Mouse (Mus musculus): ENCODE results near the gene Hsd11b2. TPM values are rescaled to one million over a fixed set of nuclear protein-coding genes. Genes with fewer than 3 reads are reported as not detected.

Gene Hsd11b2
- total RNA-seq, 1 experiment from 2014 or later = not detected

DNA sequence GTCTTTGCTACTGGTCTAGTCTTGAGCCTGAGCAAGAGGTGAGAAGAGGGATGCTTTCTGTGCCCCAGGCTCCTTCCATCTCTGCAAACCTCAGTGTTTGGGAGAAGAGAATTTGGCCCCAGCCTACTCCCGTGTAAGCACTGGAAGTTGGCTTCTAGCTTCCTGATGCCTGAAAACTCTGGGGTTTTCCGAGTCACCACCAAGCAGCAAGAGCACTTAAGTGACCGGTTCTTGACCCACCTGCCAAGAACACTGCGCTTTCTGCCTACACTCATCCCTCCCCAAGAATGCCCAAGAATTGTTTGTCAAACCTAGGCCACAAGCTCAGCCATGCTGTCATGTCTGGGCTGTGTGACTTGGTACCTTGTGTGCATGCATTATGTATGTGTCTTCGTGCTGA, 2.0 kb downstream of the Hsd11b2 start:
- ATAC-seq (replicated peaks; ENCODE audit: low read depth, poor library complexity, severe bottlenecking) = no peak

DNA sequence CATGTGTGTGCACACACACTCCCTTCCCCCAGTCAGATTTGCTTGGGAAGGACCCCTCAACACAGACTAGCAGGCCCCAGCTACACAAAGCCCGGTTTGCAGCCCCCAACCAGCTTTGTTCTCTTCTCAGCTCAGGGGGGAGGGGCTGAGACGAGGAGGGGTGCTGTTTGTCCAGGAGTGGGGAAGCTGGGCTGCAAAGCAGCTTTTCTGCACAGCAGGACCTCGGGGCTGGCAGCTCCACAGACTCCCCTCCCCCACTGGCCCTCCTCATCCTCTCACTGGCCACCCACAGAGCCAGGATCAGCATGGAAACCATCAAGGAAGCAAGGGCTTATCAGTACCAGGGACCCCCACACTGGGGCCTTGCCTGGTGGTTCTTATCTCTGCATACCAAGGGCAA, 2.5 kb downstream of the Hsd11b2 start:
- ATAC-seq (replicated peaks; ENCODE audit: low read depth, poor library complexity, severe bottlenecking) = no peak

DNA sequence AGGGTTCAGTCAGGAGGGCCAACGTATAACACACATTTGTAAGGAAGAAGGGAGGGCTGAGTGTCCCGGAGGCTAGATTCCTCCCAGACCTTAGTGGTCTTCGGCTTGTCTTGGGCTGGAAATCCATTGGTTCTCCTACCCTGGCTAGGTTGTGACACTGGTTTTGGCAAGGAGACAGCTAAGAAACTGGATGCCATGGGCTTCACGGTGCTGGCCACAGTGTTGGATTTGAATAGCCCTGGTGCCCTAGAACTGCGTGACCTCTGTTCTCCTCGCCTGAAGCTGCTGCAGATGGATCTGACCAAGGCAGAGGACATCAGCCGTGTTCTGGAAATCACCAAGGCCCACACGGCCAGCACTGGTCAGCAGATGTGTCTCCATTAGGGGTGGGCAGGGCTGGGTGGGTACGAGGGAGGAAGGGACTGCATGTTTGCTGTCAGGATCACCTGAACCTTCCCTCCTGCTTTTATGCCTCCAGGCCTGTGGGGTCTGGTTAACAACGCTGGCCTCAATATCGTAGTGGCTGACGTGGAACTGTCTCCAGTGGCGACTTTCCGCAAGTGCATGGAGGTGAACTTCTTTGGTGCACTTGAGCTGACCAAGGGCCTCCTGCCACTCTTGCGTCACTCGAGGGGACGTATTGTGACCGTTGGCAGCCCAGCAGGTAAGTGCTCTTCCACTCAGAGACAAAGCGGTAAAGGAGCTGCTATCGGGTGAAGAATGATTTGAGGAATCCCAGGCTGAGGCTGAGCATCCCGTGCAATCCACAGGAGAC, 3.6 kb downstream of the Hsd11b2 start:
- ATAC-seq (replicated peaks; ENCODE audit: low read depth, poor library complexity, severe bottlenecking) = no peak

DNA sequence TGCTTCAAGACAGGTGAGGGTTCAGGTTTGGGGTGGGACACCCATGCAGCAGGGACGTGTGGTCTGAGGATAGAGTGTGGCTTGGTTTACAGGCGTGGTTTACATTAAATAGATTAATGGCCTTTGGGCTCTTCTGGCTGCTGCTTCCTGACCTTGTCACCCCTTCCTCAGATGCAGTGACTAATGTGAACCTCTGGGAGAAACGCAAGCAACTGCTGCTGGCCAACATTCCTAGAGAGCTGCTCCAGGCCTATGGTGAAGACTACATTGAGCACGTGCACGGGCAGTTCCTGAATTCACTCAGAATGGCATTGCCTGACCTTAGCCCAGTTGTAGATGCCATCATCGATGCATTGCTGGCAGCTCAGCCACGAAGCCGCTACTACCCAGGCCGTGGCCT, 4.3 kb downstream of the Hsd11b2 start:
- ATAC-seq (replicated peaks; ENCODE audit: low read depth, poor library complexity, severe bottlenecking) = no peak

DNA sequence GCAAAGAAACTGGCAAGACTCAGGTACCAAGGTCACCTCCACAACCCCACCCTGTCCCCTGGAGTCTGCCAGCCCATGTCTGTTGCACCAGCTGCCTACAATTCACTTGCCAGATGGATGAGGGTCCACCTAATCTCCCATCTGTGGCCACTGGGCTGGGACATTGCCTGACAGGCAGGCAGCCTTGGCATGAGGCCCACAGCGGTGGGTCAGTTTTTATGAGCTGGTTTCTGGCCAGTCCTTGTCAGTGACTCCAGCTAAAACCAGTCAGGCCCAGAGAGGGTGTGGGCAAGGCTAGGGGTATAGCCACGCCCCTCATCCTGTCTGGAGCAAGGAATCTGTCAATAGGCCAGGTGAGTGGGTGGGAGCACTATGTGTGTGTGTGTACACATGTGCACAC, 8.6 kb downstream of the Hsd11b2 start:
- ATAC-seq (replicated peaks; ENCODE audit: low read depth, poor library complexity, severe bottlenecking) = no peak

DNA sequence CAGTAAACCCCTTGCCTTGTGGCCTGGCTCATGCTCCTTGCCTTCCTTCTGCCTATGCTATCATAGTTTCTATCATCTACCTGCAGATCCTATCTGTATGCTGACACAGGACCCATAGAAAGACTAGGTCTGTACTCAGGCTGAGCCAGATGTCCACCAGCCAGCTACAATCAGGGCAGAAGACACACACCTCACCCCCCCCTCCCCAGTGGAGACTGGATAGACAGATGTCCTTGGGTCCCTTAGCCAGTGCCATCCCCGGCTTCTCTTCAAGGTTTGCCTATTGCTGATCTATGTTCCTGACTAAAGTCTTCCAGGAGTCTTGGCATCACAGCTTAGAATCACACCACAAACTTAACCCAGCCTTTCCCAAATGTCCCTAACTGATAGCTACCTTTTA, 9.7 kb downstream of the Hsd11b2 start:
- ATAC-seq (replicated peaks; ENCODE audit: low read depth, poor library complexity, severe bottlenecking) = no peak

DNA sequence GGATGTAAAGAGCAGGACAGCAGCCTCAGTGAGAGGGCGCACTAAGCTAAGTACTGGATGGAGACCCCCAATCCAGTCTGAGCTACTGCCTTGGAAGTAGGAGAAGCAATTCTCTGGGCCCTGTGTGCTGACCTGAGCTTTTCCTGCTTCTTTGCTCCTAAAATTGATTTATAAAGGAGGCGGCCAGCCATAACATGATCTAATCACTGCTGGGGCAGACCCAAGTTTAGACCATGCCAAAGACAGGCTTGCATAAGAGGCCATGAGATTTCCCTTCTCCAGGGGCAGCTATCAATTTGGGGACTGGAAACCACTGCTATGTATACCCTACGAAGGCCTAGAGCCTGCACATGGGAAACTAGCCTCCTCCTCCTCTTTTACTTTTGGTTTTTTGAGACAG, 10.7 kb downstream of the Hsd11b2 start:
- ATAC-seq (replicated peaks; ENCODE audit: low read depth, poor library complexity, severe bottlenecking) = no peak

DNA sequence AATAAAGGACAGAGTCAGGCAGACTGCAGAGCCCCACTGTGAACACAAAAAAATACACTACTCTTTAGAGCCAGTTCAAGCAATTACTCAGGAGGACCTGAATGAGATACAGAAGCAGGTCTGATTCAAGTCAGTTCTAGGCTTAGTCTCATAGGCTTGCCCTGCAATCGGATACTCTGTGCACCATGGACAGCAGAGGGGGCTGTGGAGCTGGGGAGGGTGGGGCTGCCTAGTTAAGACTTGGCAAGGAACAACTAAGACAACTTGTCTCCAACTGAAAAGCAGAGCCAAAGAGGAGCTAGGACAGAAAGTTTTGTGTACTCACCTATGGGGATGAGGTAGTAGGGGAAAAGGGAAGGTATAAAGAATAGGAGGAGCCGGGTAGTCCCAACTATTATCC, 13.2 kb downstream of the Hsd11b2 start:
- peak; percentile 63 for ATAC-seq (replicated peaks; ENCODE audit: low read depth, poor library complexity, severe bottlenecking)

DNA sequence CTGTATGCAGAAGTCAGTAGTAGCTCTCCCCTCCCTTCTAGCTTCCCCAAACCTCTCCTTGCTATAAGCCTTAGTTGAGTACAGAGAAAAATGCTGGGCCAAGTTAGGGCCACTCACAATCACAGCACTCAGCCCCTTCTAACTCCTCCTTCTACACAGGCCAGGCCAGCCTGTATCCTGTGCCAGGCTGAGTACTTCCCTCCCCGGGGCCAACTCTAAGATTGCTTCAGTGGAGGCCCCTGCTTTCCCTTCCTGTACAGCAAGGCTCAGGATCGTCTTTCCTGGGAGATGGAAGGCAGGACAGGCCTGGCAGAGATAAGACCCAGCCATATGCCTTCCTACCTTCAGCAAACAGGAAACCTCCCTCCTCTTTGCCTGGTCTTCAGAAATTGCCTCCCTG, 14.9 kb downstream of the Hsd11b2 start:
- no peak for ATAC-seq (replicated peaks; ENCODE audit: low read depth, poor library complexity, severe bottlenecking)

DNA sequence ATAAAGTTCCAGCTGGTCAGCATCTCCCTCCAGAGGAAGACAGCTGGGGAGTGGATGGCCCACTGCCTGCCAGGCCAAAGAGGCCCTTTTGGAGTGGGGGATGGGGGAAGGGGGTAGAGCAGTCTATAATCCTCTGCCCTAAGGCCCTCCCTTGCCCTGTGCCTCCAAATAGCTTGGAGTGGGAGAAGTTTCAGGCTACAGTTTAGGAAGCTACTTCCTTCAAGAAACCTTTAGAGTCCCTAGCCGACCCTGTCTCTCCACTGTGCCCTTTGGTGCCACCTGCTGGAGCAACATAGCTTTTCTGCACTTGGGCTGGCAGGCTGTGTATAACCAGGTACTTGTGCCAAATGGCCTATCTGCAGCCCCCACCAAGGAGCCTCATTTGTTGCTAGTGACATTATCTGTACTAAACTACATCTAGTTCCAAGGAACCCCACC, 15.4 kb downstream of the Hsd11b2 start:
- peak; percentile 89 for ATAC-seq (replicated peaks; ENCODE audit: low read depth, poor library complexity, severe bottlenecking)

DNA sequence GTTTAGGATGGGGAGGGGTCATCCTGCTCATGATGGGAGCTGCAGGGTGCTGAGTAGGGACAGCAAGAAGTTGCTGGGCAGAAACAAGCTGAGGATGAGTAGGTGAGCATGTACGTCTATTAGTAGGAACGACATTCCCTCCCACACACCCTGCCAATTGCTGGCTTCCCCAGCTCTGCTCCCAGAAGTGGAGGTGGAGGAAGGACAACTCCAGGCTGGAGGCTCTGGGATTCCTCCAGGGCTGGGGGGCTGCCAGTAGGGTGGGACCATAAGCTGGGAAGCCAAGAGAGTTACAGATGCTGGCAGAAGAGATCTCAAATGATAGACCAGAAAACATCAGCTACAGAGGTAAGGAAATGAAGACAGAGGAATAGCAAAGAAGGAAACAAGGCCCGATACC, 18.0 kb downstream of the Hsd11b2 start:
- ATAC-seq (replicated peaks; ENCODE audit: low read depth, poor library complexity, severe bottlenecking) = no peak

DNA sequence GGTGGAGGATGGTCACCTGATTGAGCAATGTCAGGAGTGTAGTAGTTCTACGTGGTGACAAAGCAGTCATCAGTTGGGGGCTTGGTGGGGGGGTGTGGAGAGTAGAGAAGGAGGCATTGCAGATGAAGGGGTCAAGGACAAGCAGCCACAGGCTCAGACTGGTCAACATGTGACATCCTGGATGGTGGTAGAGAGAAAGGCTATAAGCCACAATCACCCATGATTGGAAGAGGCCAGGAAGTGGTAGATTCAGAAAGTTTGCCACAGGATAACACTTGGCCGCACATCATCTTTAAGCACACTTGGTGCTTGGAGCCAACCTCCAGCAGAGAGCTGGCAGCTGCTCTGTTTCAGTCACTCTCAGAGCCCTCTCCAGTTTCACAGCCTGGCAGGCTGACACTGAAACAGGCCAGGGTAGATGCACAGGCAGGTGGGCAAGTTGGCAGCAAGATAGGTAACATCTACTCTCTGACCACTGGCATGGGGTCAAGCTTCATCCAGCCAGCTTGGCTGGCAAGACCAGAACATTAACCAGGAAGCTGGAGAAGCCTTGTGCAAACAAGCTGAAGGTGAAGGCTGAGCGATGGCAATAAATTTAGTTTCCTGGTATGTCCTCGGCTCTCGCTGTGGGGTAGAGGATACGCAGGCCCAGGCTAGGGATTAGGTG, 18.6 kb downstream of the Hsd11b2 start:
- ATAC-seq (replicated peaks; ENCODE audit: low read depth, poor library complexity, severe bottlenecking) = no peak

DNA sequence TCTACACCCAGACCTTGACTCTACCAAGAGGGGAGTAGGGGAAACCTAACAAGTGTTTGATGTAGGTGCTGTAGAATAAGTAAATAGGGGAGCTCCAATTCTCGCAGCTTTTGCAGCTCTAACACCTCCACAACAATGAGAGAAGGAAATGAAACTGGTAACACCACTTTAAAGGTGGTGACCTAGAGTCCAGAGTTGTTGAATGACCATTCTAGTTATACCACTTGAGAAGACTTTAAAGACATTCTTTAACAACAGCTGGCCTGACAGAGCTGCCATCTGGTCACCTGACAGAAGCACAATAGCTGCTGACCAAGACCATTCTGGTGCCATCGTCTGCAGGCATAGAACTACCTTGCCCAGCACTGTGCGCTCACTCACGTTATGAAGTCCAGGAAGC, 20.4 kb downstream of the Hsd11b2 start:
- no peak for ATAC-seq (replicated peaks; ENCODE audit: low read depth, poor library complexity, severe bottlenecking)

DNA sequence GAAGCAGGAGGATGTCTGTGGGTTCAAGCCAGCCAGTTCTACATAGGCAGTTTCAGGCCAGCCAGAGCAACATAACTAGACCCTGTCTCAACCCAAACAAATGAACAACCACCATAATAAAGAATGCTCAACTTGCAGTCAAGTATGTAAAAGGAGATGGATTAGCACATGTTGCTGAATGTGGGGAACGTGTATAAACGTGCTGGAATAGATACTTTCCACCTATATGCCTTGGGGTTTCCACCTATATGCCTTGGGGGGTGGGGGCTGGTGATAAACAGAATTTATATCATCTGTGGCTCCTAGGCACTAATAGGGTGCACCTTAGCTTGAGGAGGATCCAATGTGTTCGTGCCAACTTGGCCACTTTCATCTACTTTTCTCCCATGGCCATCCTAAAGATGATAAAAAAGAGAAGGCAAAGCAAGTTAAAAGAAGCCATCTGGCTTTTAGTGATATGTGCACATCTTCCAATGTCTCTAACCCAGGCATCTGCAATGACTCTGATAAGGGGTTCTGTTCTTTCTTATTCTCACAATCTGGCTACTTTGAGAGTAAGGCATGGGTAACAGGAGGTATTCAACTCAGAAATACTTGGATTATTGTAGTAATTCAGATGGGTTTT, 23.6 kb downstream of the Hsd11b2 start:
- peak; percentile 66 for ATAC-seq (replicated peaks; ENCODE audit: low read depth, poor library complexity, severe bottlenecking)

DNA sequence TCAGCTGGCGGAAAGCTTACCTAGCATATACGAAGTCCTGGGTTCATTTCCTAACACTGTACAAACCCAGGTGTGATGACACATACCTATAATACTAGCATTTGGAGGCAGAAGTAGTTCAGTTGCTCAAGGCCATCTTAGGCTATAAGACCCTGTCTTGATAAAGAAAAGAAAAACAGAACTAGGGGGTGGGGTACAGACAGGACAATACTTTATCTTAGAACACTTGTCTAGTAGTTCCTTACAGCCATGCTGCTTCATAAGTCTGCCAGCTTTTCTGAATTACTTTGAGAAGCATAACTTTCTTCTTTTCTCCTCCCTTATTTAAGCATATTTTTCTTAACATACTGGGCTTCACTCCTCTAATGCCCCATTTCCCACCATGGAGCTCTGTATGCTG, 24.3 kb downstream of the Hsd11b2 start:
- no peak for ATAC-seq (replicated peaks; ENCODE audit: low read depth, poor library complexity, severe bottlenecking)

DNA sequence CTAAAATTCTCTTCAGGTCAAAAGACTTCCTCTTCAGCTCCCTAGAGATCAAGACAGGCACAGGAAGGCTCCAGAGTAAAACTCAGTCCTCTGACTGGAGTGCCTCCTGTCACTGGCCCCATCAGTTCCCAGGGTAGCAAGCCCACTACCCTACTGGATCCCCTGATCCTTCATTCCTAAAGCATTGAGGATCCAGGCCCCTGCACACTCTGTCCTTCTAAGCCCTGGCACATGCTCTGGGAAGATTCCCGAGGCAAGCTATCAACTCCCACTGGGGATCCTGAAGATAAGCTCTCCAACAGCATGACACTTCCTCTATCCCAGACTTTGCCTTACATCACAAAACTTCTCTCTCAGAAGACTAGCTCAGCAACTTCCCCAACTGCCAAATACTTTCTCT, 25.1 kb downstream of the Hsd11b2 start:
- ATAC-seq (replicated peaks; ENCODE audit: low read depth, poor library complexity, severe bottlenecking) = no peak

DNA sequence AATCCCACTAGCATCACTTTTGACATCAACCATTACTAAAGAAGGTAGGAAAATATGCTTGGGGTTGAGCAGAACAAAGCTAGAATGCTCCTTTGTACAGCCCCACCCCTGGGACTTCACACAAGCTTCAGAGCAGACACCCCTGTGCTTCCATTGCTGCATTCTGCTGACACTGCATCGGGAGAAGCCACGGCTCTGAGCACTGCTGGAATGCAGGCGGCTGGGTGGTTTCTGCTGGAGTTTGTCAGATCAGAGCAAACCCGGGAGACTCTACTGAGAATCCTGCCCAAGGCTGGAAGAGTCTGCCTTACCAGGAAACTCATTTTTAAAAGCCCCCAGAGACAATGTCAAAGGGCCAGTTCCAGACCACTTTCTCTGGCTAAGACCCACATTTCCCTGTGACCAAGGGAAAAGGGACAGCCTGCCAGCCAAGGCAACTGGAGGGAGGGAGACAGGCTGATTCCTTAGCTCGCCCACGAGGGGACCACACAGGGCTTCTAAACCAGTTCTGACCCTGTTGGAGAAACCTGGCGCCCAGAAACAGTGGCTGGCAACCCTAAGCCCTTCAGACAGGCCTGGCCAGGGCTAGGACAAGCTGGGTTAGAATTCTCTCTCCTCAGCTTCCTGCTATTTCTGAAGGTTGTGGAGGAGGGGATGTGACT, 26.1 kb downstream of the Hsd11b2 start:
- no peak for ATAC-seq (replicated peaks; ENCODE audit: low read depth, poor library complexity, severe bottlenecking)

DNA sequence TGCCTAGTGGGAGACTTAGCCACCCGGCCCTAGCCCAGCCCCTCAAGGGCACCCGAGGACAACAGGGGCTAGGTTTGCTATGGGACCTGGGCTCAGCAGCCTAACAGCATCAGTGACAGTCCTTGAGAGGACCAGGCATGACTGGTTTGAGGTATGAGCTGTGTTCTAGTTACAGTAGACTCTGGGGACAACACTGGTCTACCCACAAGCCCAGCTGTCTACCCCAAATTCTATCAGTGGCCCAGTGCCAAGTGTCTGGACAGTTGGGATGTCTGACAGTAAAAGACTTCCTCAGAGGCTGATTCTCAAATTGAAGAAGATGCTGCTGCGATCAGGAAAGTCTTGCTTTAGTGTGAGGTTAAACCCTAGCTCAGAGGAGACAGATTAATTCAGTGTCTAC, 26.7 kb downstream of the Hsd11b2 start:
- ATAC-seq (replicated peaks; ENCODE audit: low read depth, poor library complexity, severe bottlenecking) = no peak

DNA sequence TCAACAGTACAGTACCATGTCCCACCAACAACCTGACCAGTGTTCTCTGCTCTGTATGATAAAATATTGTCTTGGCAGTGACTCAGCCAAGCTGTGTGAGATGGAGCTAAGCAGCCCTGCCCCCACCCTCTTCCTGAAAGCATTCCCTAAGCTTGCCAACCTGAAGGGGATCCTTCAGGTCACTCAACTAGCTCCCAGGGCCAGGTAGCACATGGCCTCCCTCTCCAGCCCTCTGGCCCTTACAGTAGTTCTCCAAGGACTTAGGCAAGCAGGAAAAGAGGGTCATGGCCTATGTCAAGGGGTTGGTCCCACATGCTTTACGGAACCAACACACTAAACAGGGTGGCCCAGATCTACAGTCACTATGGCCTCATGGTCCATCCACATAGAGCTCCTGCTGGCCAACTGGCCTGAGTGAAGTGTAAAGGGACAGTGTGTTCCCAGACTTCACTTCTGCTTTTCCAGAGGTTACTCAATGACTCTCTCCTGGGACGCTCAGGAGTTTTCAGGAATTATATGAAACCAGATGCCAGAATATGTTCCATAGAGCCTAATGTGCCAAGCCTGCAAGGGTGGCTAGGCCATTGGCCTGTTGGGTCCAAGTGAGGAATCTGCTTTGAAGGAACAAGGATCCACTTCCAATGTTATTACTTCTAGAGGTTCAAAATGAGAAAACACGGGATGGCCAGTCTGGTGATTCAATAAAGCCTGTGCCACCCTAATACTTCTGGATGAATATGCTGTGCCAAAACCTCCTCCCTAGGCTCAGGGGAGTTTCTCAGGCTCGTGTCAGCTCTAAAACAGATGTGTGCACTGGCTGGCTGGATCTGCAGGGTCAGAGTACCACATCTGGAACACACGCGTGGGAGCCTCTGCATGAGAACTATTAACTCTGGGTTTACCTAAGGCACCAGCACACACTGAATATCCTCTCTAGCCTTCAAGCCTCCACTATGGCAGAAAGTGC, 28.1 kb downstream of the Hsd11b2 start:
- no peak for ATAC-seq (replicated peaks; ENCODE audit: low read depth, poor library complexity, severe bottlenecking)

DNA sequence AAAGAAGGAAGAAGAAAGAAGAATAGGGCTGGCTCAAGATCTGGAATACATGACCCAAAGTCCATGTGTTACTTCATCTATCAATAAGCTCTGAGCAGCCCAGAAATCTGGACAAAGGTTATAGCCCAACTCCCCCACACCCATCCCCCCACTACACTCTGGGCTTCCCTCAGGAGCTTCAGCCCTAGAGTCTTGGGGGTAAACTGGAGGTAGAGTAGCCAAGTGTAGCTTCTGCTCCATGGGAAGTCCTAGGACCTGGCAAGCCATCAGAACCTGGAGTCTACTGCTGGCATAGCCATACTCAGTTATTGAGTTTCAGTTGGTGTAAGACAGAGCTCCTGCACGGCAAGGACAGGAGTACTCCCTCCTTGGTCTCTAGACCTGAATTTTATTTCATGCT, 31.0 kb downstream of the Hsd11b2 start:
- ATAC-seq (replicated peaks; ENCODE audit: low read depth, poor library complexity, severe bottlenecking) = no peak
